Mouse (Mus musculus): ENCODE measurements around the gene Cwc22.

GRCm38 (mm10) chr2:77905023-77905422, 41.2 kb downstream of the Cwc22 start:
- TF ChIP-seq CTCF (IDR thresholded peaks at IDR 0.05), result no peak
- no peak for TF ChIP-seq POLR2A (IDR thresholded peaks at IDR 0.05; ENCODE audit: insufficient read depth, low read depth, low read length)
- TF ChIP-seq EP300 (IDR thresholded peaks at IDR 0.05; ENCODE audit: insufficient read depth, low read depth, low read length), result no peak

All from heart, adult 2 months (tissue).